Mouse (Mus musculus) heart, postnatal 0 days (tissue): ENCODE results near the gene Zkscan6.

Source experiments
- CTCF ChIP-seq: IDR thresholded peaks from 2 replicates; pipeline ENCODE4 v1.5.1; 2016; ENCODE audit warnings: antibody characterized with exemption, control low read depth, low read depth
- EP300 ChIP-seq: IDR thresholded peaks from 2 replicates; pipeline ENCODE4 v1.6.1; 2016; ENCODE audit warnings: antibody characterized with exemption, low read depth

- TF ChIP-seq EP300: no peak
- no peak for TF ChIP-seq CTCF
Observed at GRCm38 (mm10) chr11:65818193-65818592, 11.2 kb downstream of the Zkscan6 start.
